Mouse (Mus musculus) cerebellum, adult 11 months (tissue): Measurements from ENCODE around the gene Gpr162.
"Not testable (repeated sequence)": the region's sequence is repeated elsewhere in the genome, so short reads cannot be mapped to it uniquely, and the experiment has no call there.

Experiments used
- DNase-seq: peaks from one replicate; pipeline ENCODE4 v3.0.0; 2022

Gpr162 gene

DNA sequence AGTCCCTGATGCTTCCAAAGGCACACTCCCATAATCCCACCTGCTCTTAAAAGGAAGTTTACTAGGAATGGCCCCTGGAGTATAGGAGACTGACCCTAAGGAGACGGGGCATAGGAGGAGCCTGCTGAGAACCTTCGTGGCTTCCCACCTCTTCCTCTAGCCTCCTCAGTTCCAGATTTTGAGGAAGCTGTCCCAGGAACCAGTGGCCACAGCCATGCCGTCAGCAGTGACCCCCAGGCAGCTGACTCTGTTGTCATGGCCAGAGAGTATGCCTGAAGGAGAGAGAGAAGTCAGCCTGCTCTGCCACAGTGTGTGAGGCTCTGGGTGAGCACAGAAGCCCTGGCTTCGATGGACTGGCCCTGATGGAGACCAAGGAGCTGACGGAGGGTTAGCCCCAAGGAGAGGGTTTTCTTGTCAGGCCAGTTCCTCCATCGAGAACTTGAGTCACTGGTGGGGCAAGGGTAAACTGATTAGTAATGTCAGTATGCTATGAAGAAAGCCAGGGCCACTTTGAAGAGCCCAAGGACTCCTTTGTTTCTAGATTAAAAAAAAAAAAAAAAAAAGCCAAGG is 29.2 kb downstream of the Gpr162 start:
- DNase-seq: no peak

DNA sequence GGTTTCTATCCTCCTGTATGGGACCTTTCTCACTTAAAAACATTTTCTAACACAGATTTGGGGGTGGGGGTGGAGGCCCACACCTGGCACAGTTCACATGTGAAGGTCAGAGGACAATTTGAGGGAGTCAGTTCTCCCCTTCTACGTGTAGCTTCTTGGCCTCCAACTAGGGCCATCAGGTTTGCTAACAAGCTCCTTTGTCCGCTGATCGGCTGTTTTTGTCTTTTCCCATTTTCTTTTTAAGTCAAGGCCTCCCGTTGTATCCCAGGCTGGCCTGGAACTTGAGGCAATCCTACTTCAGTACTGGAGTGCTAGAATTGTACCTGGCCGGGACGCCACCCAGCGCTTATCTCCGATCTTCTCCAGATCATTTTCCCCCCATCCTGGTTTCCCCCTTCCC is 32.1 kb downstream of the Gpr162 start:
- no peak for DNase-seq

DNA sequence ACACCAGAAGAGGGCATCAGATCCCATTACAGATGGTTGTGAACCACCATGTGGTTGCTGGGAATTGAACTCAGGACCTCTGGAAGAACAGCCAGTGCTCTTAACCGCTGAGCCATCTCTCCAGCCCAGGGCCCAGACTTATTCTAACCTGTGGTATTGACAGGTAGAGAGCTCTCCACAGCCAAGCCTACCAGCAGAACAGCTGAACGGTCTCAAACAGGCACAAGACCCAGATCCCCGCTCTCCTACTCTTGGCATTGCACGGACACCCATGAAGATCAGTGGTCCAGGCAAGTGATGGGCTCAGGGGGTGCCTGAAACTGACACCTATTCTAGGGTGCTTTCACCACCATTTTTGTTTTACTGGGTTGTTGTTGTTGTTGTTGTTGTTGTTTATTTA is 32.6 kb downstream of the Gpr162 start:
- not testable (repeated sequence) for DNase-seq

DNA sequence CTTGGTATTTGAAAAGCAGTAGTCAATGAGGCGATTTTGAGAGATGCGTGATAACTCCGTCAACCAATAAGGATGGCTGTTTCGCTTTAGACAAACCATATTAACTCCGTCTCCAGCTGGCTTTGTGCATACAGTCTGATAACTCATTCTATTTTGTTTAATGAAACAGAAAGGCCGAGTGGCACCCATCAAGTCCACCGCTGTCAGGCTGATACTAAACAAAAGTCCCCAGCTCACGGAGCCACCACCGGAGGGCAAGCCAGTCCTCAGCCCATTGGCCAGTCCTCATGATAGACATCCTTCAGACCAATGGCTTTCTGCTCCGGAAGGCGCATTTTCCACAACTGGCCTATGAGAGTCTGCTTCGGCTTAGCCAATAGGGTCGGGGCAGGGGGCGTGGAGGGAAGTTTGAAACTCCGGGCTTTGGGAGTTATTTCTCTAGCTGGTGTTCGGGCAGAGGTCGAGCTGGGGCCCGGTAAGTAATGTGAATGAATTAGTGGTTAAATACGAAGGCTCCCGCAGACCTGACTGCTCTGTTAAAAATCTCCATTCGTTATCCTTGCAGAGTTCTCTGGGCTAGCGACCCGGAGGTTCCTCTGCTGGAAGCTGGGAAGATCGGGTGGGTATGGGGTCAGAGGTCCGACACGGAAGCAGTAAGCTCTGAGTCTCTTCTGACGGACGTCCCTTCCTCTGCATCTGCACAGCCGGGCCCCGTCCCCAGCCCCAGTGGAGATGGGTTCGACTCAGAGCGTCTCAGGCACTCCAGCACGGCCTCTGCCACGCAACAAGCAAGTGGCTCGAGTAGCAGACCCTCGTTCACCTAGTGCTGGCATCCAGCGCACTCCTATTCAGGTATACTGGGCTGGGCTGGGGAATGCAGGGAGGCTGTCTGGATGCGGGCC is 33.7 kb downstream of the Gpr162 start:
- DNase-seq: peak; percentile 89

DNA sequence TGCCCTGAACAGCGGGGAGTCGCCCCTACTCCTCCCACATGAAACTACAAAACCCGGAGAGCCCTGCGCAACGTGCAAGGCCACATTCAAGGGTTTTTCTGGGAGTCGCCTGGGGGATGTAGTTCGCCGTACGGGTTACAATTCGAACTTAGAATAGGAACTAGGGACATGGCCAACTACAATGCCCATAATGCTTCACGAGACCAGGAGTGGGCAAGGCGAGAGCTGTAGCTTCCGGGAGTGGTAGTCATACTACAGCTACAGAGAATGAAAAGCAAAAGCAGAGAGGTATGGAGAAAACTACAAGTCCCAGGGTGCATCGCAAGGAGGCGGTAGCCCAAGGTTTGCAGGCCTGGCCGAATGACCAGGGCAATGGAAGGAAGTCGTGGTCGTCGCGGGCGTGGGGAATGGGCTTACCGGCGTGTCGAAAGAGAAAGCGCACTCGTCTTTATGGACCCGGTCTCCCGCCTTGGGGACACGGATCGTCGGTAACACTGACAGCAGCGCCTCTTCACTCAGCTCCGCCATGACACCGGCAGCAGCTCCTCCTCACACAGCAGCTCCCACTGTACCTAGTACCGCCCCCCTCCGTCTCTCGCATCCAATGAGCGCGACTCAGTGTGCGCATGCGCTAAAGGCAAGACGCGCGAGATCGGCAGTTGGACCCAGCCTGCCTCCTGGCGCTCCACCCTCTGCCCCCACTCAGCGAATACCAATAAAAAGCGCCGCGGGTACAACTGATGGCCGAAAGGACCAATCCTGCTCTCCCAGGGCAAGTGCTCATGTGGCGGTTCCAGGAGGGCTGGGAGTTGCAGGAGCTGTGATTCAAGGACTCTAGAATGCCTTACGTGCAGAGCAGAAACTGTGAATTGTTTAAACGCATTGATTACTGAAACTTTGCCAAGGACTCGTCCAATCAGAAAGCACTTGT is 34.6 kb downstream of the Gpr162 start, which contains the start of the genes Usp5 and Cdca3:
Usp5 (minus strand) TSS at position 617 of the 931 bp plus-strand sequence.
Cdca3 (plus strand) TSS at position 680 of the 931 bp plus-strand sequence.
- DNase-seq: peak; percentile 99

DNA sequence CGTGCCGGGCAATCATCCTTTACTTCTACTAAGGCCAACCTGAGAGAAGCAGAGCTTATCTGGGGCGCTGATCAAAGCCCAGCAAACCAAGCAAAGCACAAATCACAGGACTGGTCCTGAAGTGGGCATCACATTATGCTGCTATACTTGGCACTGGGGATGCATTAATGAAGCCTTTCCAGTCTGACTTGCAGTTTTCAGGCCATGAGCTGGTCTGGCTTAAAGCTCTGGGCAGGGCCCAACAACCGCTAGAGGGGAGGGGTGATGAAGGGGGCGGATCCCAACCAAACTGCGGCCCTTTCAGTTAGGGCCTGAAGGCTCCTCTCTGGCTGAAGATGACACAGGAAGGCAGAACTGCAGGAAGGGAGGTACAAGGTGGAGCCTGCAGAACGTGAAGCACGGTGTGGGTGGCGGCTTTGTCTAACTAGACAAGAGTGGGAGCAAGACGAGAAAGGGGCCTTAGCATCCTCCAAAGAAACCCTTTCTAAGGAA is 35.6 kb downstream of the Gpr162 start:
- peak; percentile 48 for DNase-seq

DNA sequence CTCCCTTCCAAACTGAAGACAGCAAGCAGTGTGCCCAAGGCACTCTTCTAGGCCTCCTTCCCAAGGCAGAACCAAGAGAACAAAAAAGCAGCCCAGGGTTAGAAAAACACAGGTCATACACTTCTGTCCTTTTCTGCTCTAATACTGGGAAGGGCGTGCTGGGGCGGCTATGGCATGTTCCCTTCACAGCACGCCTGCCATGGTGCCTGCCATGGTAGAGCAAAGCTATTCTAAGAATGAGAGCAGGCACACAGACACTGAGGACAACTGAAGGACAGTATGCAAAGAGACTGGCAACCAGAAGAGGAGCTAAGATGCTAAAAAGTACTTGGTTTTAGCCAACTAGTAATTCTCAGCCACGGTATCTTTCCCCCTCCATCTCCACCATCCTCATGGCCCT is 41.7 kb downstream of the Gpr162 start:
- no peak for DNase-seq

DNA sequence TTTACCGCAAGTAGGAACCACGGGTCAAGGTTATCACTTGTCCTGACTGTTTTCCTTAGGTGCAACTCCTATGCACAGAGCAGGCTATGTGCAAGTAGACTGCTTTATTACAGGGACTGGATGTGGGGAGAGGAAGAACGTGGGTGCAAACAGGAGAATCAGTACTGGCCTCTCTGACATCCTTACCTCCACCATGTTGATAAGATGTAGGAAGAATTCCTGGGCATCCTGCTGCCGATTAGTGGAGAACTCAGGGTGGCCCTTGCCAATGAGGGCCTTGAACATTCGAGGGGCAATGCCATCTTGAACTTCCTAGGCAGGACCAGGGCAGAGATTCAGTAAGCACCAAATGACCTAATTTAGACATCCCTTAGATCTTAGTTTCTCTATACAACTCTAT is 42.9 kb downstream of the Gpr162 start:
- DNase-seq: no peak

DNA sequence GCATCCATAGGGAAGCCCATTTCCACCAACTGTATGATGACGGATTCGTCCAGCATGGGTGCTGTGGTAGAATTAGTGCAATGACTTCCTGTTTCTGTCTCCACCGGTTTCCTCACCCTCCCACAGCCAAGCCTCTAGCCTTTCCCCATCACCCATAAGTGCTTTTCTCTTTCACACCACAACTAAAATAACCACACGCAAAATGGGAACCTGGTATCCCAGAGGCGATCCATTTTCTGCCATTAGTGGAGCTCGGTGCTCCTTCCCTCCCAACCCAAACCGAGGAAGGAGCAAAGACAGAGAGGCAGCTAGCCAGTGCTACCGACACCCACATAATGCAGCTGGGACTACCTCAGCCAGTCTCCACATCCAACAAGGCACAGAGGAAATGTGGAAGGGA is 45.8 kb downstream of the Gpr162 start:
- no peak for DNase-seq

DNA sequence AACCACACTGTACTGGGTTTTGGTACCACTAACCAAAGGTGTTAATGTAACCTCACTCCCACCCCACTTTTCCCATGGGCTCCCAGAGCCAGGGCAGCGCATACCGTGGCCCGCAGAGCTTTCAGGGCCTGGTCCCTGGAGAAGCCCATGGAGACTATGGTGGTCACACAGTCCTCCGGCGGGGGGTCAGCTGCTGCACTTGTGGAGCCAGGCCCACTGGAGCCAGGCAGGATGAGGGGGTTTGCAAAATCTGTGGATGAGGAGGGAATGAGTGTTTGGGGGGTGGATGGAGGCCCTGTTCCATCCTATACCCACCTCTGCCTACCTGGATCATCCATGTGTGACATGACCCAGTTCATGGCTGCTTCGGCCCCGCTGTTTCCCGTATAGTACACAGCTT is 46.2 kb downstream of the Gpr162 start:
- DNase-seq: no peak

DNA sequence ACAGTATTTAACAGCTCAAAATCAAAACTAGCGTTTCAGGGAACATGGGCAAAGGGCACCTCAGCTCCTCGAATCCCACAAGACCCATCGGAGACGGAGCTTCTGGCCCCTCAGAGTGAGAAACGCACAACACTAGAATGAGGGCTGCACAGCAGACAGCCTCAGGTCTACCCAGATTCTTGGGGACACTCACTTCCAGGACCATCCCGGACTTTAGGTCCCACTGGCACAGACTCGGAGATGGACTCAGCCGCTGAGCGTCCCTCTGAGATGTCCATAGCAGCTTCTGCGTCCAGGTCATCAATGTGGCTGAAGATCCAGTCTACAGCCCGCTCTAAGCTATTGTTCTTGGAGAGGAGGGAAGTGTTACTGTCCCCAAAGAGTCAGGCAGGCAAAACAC is 46.7 kb downstream of the Gpr162 start:
- no peak for DNase-seq

DNA sequence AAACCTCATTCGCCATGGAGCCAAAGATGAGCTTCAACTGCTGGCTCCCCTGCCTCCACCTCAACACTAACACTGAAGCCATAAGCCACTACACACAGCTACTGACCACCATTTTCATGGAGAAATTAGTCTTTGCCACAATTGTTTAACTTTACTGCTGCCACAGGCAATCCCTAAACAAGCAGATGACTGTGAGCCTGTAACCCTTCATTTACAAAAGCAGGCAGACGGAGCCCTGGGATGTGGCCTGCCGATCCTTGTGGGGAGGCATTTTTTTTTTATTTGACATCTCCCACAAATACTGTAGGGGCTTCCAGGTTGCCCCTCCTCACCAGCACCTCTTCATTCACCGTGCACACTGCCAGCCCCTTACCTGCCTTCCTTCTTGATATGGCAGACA is 47.2 kb downstream of the Gpr162 start:
- DNase-seq: no peak

DNA sequence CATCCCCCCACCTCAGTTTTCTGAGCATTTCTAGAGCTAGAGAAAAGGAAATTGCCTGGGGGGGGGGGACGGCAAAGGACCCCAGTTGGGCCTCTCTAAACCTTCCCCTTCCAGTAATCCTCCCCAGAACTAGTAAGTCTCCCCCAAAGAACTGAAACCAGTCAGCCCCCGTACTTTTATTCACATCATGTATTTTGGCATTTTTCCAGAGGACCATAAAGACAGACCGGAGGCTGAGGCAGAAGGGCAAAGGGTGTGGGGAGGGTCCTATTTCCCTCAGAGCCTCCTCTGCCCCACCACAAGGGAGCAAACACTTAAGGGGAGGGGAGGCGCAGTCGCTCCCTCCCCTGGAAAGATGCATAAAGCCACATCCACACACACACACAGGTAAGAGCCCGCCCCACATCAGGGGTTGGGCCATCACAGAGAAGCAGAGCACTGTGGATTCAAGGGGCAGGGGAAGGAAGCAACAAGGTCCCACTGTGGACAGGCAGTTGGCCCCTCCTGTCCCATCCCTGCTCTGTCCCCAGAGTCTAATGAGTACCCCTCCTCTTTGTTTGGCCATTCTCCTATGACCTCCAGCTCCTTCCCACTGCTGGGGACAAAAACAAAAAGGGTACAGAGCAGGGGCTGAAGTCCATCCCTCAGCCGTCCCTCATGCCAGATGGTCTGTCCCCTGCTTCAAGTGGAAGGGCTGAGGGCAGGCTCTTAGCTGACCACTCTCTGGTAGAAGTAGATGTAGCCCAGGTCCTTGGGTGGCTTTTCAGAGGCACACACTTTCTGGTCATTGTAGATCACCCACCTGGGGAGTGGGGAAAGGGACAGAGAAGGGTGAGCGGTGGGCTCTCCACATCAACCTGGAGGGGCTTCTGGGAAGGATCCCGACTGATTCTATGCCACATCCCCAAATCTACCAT is 48.7 kb downstream of the Gpr162 start:
- DNase-seq: peak; percentile 27

DNA sequence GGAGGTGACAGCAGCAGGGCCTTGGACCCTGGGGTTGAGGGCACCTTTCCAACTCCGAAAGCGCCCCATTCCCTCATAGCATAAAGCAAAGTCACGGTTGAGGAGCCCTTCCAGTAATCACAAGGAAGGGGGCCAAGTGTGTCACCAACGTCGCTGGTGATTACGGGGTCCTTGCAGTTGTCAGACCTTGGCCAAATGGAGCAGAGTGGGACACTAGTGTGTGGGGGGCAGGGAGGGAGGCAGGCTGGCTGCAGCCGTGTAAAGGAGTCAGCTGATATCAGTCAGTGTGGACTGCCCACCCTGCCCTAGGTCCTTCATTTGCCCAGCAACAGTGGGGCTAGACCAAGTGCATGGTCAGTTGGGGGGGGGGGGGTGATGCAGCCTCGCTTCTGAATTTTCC is 49.3 kb downstream of the Gpr162 start:
- no peak for DNase-seq

DNA sequence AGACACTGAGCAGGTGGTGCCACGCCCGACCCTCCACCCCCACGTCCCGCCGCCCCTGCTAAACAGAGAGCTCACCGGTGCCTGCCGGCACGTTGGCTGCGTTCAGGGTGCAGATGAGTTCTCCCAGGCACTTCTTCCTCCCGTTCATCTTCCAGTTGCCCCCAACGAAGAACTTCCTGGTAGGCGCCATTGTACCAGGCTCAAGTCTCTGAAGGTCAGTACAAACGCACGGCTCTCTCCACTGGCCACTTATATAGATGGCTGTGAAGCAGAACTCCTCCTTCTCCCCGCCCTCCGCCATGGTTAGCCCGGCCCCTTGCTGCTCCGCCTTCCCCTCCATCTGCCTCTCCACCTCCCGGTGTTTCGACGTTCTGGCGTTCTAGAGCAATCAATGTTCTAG is 49.9 kb downstream of the Gpr162 start, which contains the start of gene Tpi1:
Tpi1 (minus strand) TSS at position 364 of the 400 bp plus-strand sequence.
- DNase-seq: peak; percentile 91

DNA sequence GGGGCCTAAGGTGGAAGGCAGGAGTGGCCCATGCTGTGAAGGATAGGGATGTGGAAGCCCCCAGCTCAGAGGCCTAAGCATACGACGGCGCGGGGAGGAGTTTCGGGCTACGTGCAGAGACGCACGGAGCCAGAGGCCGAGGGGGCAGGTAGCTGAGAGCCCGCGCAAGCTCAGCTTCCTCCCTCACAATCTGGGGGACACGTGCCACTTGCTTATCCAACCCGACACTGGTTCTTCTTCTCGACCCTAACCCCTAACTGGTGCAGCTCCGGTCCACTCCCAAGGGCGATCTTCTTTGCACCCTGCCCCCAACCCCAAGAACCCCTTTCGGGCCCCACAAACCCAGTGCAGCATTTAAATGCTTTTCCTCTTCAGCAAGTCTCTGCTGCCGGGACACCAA is 50.3 kb downstream of the Gpr162 start:
- peak; percentile 72 for DNase-seq

DNA sequence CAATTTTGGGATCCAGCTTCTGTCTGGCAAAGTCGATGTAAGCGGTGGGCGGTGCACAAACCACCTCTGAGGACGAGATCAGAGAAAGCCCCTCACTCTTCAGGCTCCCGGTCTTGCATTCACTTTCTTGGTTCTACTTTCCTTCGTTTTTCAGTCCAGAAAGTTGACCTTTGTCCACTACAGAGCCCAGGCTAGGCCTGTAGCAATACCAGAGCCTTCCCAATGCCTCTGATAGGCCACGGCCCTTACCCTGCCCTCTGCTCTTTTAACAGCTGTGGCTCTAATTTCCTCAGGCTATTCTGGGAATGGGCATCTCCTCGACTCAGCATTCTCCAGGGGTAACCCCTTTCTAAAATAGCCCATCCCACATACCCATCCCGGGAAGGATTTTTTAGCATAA is 50.9 kb downstream of the Gpr162 start:
- DNase-seq: no peak

DNA sequence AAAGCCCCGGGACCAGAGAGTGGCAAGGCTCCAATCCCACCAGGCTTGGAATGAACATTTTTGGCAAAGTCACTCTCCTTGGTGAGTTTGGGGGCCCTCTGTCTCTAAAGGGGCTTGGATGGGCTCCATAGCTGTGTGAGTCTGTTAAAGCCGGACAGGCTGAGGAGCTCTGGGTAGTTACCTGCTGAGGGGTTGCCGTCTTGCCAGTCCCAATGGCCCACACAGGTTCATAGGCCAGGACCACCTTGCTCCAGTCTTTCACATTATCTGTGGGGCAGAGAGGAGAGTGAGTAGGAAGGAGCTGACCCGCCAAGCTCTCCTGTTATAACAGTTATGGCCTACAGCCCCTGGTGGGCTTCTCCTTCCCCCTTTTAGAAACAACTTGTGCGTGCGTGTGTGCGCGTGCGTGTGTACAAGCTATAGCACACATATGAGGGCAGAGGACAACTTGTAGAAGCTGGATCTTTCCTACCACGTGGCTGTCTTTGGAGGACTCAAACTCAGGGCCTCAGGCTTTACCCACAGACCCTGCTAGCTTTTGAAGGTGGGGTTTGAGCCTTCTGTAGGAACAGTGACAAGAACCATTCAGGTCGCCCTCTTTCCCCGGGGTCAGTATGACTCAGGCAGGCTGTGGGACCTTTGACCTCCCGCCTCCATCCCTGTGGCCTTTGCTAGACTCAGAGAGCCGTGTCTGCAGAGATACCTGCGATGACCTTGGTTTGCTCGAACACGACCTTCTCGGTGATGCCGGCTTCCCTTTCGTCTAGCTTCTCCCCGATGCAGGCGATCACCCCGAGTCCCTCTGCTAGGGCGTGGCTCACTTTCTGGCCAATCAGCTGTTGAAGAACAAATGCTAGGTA is 51.9 kb downstream of the Gpr162 start:
- peak; percentile 36 for DNase-seq

DNA sequence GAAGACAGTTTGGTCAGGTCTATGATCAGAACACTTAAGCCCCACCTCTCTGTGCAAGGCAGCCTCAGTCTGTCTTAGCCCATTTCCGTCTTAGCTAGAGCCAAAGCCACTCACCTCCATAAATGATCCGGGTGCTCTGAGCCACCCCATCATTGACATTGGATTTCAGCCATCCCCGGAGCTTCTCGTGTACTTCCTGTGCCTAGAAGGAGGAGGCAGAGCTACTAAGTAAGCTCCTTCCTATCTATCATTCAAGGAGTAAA is 52.4 kb downstream of the Gpr162 start:
- DNase-seq: no peak

DNA sequence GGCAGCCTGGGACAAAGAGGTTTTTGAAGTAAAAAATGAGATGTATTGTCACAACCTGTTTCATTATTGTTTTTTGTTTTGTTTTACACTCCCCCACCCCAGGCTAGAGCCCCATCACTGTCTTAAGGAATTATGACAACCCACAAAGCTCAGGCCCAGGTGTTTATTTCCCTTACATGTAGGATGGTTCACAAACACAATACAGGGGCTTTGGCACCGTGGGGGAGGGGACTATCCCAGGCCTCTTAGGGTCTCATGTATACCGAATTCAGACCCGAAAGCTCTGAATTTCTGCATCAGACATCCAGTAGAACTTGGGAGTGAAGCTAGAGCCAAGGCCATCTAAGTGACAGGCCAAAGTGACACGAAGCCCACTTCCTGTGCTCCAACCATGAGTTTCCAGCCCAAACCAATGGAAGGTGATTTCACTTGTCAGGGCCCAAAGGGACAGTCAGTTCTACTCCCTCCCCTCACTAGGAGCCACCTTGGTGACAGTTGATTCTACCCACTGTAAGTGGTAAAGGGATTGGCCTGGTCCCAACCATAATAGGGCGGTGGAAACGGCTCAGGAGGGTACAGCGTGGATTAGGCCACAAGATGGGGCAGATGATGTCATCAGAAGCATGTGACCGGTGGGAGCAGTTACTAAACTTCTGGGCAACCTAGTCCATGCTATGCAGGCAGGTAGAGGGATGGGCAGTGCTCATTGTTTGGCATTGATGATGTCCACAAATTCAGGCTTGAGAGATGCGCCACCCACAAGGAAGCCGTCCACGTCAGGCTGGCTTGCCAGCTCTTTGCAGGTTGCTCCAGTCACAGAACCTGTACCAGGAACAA is 53.0 kb downstream of the Gpr162 start:
- DNase-seq: peak; percentile 28
